Comparison of ENCODE assay signal across 23 mouse cellular contexts in genomic region chr17:14184192-14184814, GRCm38 (mm10). TPM values are rescaled to one million over a fixed set of nuclear protein-coding genes. Genes with fewer than 3 reads are reported as not detected.
DNase-seq lines count a peak whose midpoint lies in the region; ATAC-seq and TF ChIP-seq lines count a peak whose summit lies in the region.
"Had no signal": no experiment of that assay in that cellular context is flagged by ENCODE, and none has a peak within 500 bp of the region (broad histone marks: within the 10 kb centered on the region; RNA-seq: fewer than 3 reads in every experiment).

No protein-coding gene starts in this region.

- no peak overlapping the region for H3K4me2 ChIP-seq in embryonic facial prominence, embryonic 12.5 days (replicated peaks)
- no peak overlapping the region for H3K4me2 ChIP-seq in kidney, postnatal 0 days (ENCODE audit: low read length)
- H3K4me2 ChIP-seq: hindbrain, embryonic 12.5 days had no signal

- no peaks in the 10 kb centered on the region for H3K27me3 ChIP-seq in embryonic facial prominence, embryonic 12.5 days
- H3K27me3 ChIP-seq in embryonic facial prominence, embryonic 10.5 days (replicated peaks; ENCODE audit: low read depth, poor library complexity, severe bottlenecking), result no peaks in the 10 kb centered on the region
- H3K27me3 ChIP-seq in kidney, postnatal 0 days (ENCODE audit: insufficient read depth, low read length), result no peaks in the 10 kb centered on the region
- no peaks in the 10 kb centered on the region for H3K27me3 ChIP-seq in kidney, adult 2 months (replicated peaks; ENCODE audit: control insufficient read depth, insufficient read depth, low read length)
- no peaks in the 10 kb centered on the region for H3K27me3 ChIP-seq in heart, adult 2 months (ENCODE audit: control insufficient read depth, insufficient read depth, low read length)

- no peaks in the 10 kb centered on the region for H3K79me2 ChIP-seq in heart, adult 2 months (replicated peaks; ENCODE audit: control insufficient read depth, insufficient read depth, low read length)

- TF ChIP-seq CTCF in kidney, postnatal 0 days (IDR thresholded peaks at IDR 0.05; ENCODE audit: low read depth), result 0 out of 2 replicates have a peak, but pooled peaks have one; percentile 20
- no peak for TF ChIP-seq CTCF in kidney, adult 2 months (conservative IDR thresholded peaks at IDR 0.05; ENCODE audit: insufficient read depth, insufficient read length, low read depth, low read length)
- no peak for TF ChIP-seq CTCF in heart, adult 2 months (IDR thresholded peaks at IDR 0.05)

- H3K4me3 ChIP-seq in embryonic facial prominence, embryonic 12.5 days, result no peak overlapping the region
- no peak overlapping the region for H3K4me3 ChIP-seq in embryonic facial prominence, embryonic 10.5 days
- H3K4me3 ChIP-seq in kidney, postnatal 0 days (replicated peaks; ENCODE audit: low read depth, low read length), result no peak overlapping the region
- H3K4me3 ChIP-seq in kidney, adult 2 months (ENCODE audit: insufficient read depth, low read depth, low read length), result no peak overlapping the region
- no peak overlapping the region for H3K4me3 ChIP-seq in heart, adult 2 months
- H3K4me3 ChIP-seq: forebrain, embryonic 10.5 days; gastrocnemius, adult 2 months; heart, embryonic 10.5 days; hindbrain, embryonic 12.5 days had no signal

- H3K36me3 ChIP-seq in embryonic facial prominence, embryonic 12.5 days, result no peaks in the 10 kb centered on the region
- H3K36me3 ChIP-seq in embryonic facial prominence, embryonic 10.5 days (replicated peaks), result no peaks in the 10 kb centered on the region
- H3K36me3 ChIP-seq in kidney, postnatal 0 days (ENCODE audit: insufficient read depth, low read length), result no peaks in the 10 kb centered on the region
- no peaks in the 10 kb centered on the region for H3K36me3 ChIP-seq in kidney, adult 2 months (ENCODE audit: control insufficient read depth, insufficient read depth, low read length)
- H3K36me3 ChIP-seq in heart, adult 2 months (ENCODE audit: control insufficient read depth, insufficient read depth, low read length), result no peaks in the 10 kb centered on the region
- H3K36me3 ChIP-seq: forebrain, embryonic 10.5 days; heart, embryonic 10.5 days; hindbrain, embryonic 12.5 days had no signal

- intact Hi-C loops in heart, adult 2 months (cut with DNase I), result no loop called here

- TF ChIP-seq EP300 in heart, adult 2 months (IDR thresholded peaks at IDR 0.05; ENCODE audit: insufficient read depth, low read depth, low read length), result no peak

- H3K9me3 ChIP-seq in embryonic facial prominence, embryonic 12.5 days, result no peaks in the 10 kb centered on the region
- no peaks in the 10 kb centered on the region for H3K9me3 ChIP-seq in embryonic facial prominence, embryonic 10.5 days
- no peaks in the 10 kb centered on the region for H3K9me3 ChIP-seq in kidney, postnatal 0 days (replicated peaks; ENCODE audit: low read length)
- H3K9me3 ChIP-seq: forebrain, embryonic 10.5 days; heart, embryonic 10.5 days; hindbrain, embryonic 12.5 days had no signal

- ATAC-seq in embryonic facial prominence, embryonic 12.5 days (ENCODE audit: insufficient number of reproducible peaks, insufficient read depth, low FRiP score, low TSS enrichment), result no peak
- ATAC-seq in kidney, postnatal 0 days (replicated peaks; ENCODE audit: low FRiP score, low read depth), result peak; percentile 50; the same call in 1 of the 2 replicates
- ATAC-seq: forebrain, embryonic 14.5 days; hindbrain, embryonic 16.5 days; inflammation-experienced regulatory T-cells, adult 6 months had no signal

- peaks cover 13% of the 10 kb centered on the region; the same call in 1 of the 2 replicates for H3K4me1 ChIP-seq in embryonic facial prominence, embryonic 12.5 days
- peaks cover 11% of the 10 kb centered on the region for H3K4me1 ChIP-seq in embryonic facial prominence, embryonic 10.5 days
- H3K4me1 ChIP-seq in kidney, postnatal 0 days (replicated peaks; ENCODE audit: insufficient read depth, low read length), result 0 out of 2 replicates have a peak, but pooled peaks cover 5% of the 10 kb centered on the region
- peaks cover under 1% of the 10 kb centered on the region for H3K4me1 ChIP-seq in kidney, adult 2 months (ENCODE audit: control insufficient read depth, insufficient read depth, low read length)
- H3K4me1 ChIP-seq in heart, adult 2 months (ENCODE audit: control insufficient read depth, insufficient read depth, low read length), result no peaks in the 10 kb centered on the region
- H3K4me1 ChIP-seq: forebrain, embryonic 10.5 days had no signal

- no peak for DNase-seq in embryonic facial prominence, embryonic 10.5 days (ENCODE audit: low spot score)
- no peak for DNase-seq in kidney, postnatal 0 days (ENCODE audit: low spot score)
- no peak for DNase-seq in kidney, adult 2 months
- peak; percentile 52 for DNase-seq in NIH3T3 (ENCODE audit: low read depth)
- DNase-seq in fibroblast of lung, adult 2 months (ENCODE audit: low read depth), result peak; percentile 27
- no peak for DNase-seq in heart, adult 2 months
- DNase-seq in right cerebral cortex, postnatal 25 days, result no peak
- DNase-seq: adrenal gland, postnatal 10 days; cerebellum, adult 11-12 months; cerebellum, adult 9-11 months; gastrocnemius, postnatal 25 days; heart, postnatal 10 days; heart, postnatal 4 days had no signal

- WGBS in embryonic facial prominence, embryonic 12.5 days, result 81% methylated on average over 4 of the region's 4 CpGs
- WGBS in embryonic facial prominence, embryonic 10.5 days, result 90% methylated on average over 4 of the region's 4 CpGs
- WGBS in kidney, postnatal 0 days, result 85% methylated on average over 4 of the region's 4 CpGs
- WGBS in kidney, adult 2 months, result 73% methylated on average over 4 of the region's 4 CpGs
- 88% methylated on average over 4 of the region's 4 CpGs for WGBS in heart, adult 2 months

- no peak overlapping the region for H3K9ac ChIP-seq in embryonic facial prominence, embryonic 12.5 days
- H3K9ac ChIP-seq in kidney, postnatal 0 days (ENCODE audit: low read depth, low read length), result no peak overlapping the region
- H3K9ac ChIP-seq in heart, adult 2 months (ENCODE audit: low read depth, low read length), result no peak overlapping the region
- H3K9ac ChIP-seq: hindbrain, embryonic 12.5 days had no signal

- H3K27ac ChIP-seq in embryonic facial prominence, embryonic 12.5 days, result 0 out of 2 replicates have a peak overlapping the region, but pooled peaks have one; percentile 4
- H3K27ac ChIP-seq in embryonic facial prominence, embryonic 10.5 days (replicated peaks), result no peak overlapping the region
- H3K27ac ChIP-seq in kidney, postnatal 0 days, result no peak overlapping the region
- H3K27ac ChIP-seq in kidney, adult 2 months (ENCODE audit: insufficient read depth, low read depth, low read length), result no peak overlapping the region
- H3K27ac ChIP-seq in heart, adult 2 months, result no peak overlapping the region
- H3K27ac ChIP-seq: forebrain, embryonic 10.5 days; gastrocnemius, adult 2 months; heart, embryonic 10.5 days; hindbrain, embryonic 12.5 days had no signal

- TF ChIP-seq POLR2A in kidney, adult 2 months (IDR thresholded peaks at IDR 0.05; ENCODE audit: low read depth, low read length), result no peak
- TF ChIP-seq POLR2A in heart, adult 2 months (IDR thresholded peaks at IDR 0.05; ENCODE audit: insufficient read depth, low read depth, low read length), result no peak

RNA-seq across cellular contexts. Expression of gene Dact2, which starts 19.8 kb away (rescaled TPM):
- polyA plus RNA-seq in embryonic facial prominence, embryonic 12.5 days (2016; fragmentation: Nextera tagmentation; extraction: Ambion mirVana), result 1.9 and 2.5 TPM in 2 replicates
- polyA plus RNA-seq in embryonic facial prominence, embryonic 10.5 days (2016; fragmentation: Nextera tagmentation; extraction: Ambion mirVana), result 0.60 and 0.73 TPM in 2 replicates
- 14.8 and 16.0 TPM in 2 replicates for polyA plus RNA-seq in kidney, postnatal 0 days (2015; fragmentation: Nextera tagmentation; extraction: Ambion mirVana)
- 23.3 and 24.2 TPM in 2 replicates for polyA plus RNA-seq in kidney, adult 2 months (2012; rRNA removed)
- 1 to 10 TPM in 1 of 2 experiments, under 1 TPM in 1; 0.80 to 1.4 TPM for total RNA-seq in heart, adult 2 months (2021)
- 0.76 and 1.00 TPM in 2 replicates for polyA plus RNA-seq in heart, adult 2 months (2012; rRNA removed)
- total RNA-seq: CH12.LX; granulocyte monocyte progenitor cell, adult 5-6 weeks had no signal

Comparison
In these comparisons a context has a peak if more than half of its experiments do, and no peak if none do; other contexts are left out.
1. DNase-seq: peak in NIH3T3 (single experiment) and fibroblast of lung, adult 2 months (single experiment); none in embryonic facial prominence, embryonic 10.5 days (single experiment), kidney, postnatal 0 days (single experiment), kidney, adult 2 months (single experiment), heart, adult 2 months (0 of 2) and right cerebral cortex, postnatal 25 days (single experiment).